Mouse (Mus musculus) c-Kit-positive CD71-positive TER-119-negative erythroid progenitor cells, embryonic 14.5 days (primary cell): ENCODE measurements at regions not wholly inside any gene's neighbourhood (a gene's known extent, or its start where the extent isn't known, plus 50 kb on each side); places are given as distances from the start of the nearest gene placed in this dataset.

Source experiments
- DNase-seq: peaks from one replicate; pipeline ENCODE4 v3.0.0-alpha.2; 2013; ENCODE audit warnings: low read depth

DNA sequence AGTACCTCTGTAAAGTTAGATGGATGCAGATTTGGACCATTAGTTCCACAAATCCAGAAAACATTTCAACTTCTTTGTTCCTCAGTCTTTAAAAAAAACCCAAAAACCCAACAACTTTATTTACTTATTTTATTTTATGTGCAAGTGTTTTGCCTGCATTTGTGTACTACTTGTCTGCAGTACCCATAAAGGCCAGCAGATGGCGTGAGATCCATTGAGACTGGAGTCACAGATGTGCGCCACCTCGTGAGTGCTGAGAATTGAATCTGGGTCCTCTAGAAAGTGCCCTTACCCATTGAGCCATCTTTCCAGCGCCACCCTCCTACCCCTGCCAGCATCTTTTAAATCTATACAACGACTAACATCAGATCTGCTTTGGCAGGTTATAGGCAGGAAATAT is 53.0 kb downstream of the Gm12689 start:
- DNase-seq: peak; percentile 2

DNA sequence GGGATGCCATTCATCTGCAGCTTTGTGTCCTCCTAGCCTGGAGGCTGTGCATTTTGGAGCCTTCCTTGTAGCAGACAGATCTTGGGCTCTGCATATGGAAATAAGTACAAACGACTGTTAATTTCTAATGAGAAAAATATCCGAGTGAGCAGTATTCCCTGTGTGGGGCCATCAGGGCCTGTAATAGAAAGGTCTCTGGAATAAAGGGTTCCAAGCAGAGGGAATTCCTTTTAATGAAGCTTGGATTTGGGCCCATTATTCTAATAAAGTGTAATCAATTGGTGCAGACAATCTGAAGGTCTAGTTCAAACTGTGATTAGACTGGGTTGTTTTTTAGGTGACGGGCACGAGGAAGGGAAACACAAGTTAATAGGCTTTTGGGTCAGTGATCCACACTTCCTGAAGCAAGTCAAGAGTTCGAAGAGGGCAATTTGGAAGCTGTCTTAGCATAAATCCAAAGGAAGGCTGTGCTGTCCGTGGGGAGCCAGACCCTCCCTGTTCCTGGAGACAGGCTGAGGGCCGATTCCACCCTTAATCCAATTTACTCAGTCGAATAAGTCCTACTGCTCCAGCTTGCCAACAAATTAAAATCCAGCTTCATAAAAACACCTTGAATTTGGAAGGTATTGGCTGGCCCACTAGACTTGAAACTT is 57.5 kb downstream of the Gm12689 start:
- DNase-seq: no peak

DNA sequence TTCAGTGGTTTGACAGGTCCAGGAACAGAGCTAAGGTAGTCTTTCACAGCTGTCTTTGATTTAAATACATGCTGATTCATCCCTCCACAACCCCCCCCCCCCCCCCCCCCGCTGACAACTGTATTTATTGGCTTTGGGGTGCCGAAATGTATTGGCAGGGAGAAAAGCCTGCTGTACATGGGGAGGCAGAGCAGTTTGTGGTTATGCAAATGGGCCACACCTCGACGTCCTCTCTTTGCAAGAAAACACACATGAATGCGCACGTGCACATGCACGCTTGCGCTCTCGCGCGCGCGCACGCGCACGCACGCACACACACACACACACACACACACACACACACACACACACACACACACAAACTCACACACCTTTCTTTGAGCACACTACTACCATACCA is 58.5 kb downstream of the Gm12689 start:
- no peak for DNase-seq

DNA sequence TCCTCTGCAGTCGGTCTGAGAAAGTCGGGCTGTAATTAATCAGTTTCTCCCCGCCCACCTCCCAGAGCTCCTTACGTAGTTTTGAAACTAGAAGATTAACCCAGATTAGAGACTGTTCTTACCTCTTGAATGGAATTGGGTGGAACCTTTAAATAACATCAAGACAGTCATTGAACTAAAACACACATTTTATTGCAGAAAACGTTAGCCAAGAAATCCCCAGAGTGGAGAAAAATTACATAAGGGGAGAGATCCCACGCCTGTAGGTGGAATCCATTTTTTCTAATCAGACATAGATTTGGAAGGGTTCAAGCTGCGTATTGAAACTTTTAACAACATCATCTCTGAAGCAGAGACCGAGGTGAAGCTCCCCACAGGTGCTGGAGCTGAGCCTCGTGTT is 59.1 kb downstream of the Gm12689 start:
- no peak for DNase-seq

DNA sequence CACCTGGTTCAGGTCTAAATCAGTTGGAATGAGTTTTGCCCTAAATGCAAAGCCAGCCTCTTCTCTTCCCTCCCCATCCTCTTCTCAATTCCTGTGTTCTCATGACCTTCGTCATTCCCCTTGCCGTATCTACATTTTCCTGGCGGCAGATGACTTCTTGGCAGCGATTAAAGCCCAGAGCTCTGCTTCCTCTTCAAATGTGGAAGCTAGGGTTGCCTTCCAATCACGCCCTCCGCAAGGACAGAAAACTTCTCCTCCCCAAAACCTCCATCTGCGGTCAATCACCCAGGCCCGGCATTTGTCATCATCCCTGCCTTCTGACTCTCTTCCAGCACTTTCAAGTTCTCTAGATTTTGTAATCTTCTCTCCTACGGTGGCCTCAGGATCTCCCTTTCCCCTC is 72.3 kb downstream of the Gm12689 start:
- DNase-seq: no peak

DNA sequence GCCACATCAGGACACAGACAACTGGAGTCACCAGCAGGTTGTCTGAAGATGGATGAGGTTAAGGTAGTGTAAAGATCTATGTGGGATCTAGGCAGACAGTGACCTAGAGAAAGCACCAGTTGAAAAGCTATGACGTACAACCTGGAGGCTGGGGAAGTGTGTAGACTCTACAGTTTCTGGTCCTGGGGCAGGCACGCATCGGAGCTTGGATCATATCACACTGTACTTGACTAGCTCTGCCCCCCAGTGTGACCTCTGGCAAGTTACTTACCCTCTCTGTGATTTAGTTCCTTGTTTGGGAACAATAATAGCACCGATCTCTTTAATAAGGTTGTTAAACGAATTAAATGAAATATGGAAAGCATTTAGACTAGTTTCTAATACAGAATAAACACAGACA is 75.5 kb downstream of the Gm12689 start:
- DNase-seq: no peak

DNA sequence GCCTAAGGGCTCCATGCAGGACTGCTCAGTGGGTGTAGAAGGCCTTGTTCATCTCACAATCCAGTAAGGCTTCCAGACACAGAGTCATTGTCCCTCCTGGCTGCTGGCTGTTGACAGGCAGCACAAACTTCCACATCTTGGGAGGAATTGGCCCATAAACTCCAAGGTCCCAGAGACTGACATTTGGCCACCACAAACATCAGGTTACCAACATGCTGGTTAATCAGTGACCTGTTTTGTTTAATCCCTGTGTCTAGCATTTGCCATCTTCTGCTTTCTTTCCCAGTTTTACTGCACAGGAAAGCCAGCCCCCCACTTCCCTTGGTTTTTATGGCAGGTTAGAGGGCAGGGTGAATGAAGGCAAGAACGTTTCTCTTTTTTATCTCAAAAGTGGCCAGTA is 80.5 kb downstream of the Gm12689 start:
- DNase-seq: no peak

DNA sequence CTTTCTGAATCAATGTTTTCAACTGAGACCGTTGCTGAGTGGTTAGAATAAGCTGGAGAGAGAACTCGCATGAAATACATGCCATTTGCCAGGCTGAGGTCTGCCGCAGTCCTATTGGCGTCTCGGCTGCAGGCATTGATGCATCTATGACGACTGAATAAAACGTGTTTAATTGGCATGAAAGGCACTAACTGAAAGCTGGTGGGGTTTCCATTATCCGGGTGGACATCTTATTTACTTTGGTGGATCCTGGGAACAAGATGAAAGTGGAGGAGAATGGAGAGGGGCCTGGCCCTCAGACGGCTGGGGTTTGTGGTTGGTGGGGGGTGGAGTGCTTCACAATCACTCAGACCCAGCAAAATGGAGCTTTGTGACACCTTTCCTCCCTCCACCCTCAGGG is 81.2 kb downstream of the Gm12689 start:
- DNase-seq: no peak

DNA sequence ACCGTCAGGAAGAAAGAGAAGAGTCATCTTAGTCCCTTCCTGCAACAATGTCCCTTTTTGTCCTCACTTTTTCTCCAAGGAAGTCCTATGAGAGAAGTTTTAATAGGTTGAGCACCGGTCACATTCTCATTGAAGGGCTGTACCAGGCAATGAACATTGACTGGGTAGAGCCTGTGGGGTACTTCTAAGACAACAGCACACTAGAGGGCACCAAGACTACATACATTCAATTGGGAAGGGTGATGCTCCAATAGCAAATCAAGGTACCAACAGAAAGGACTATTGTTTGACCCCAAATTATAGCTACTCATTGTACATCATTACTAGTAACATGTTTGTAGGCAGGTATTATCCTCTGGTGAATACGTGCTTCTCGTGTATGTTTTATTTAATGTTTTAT is 84.3 kb downstream of the Gm12689 start:
- DNase-seq: no peak

DNA sequence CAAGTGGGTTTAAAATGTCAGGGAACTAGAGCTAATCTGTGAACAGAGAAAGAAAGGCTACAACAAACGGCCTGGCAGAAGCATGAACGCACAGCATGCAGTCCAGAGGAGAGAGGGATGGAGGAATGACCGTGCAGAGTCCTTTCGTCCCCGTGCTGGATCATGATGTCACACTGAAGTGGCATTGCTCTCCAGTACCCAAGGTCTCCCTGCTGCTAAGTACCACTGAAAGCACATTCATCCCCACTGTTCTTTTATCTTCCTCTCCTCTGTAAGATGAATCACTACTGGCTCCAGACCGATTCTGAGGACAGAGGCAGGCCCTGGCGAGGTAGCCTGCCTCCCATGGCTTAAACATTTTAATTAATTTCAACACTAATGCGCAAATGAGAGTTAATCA is 89.7 kb downstream of the Gm12689 start:
- DNase-seq: no peak

DNA sequence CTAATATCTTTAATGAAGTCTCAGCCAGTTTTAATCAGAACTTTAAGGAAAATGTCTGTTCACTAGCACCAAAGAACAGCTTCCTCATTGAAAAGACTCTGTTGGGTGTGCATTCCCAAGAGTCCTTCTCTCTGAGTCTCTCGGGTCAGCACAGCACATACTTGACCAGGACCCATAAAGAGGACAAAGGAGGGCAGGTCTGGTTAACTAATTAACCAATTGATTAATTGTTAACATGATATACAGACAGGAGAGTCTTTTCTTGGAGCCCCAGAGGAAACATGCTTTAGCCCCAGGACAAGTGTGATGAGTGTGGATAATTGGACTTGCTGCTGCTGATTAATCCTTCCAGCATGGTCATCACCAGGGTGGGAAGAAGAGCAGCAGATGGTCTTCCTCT is 93.7 kb downstream of the Gm12689 start:
- DNase-seq: no peak

DNA sequence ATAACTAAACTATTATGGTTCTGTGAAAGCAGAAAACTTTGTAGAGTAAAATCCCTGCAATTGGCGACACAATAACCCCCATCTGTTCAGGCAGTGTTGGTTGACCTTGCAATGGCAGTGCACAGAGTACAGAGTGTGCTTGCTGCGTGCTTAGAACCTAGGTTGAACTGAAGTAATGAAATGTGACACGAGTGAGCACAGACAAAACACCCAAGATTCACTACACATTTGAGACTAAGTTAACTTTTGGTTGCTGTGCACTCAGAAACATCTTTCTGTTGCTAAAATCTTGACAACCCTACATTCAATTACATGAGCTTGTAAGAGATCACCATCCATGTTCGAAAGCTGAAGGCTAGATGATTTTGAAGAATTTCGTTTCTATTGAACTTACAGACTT is 97.3 kb downstream of the Gm12689 start:
- DNase-seq: no peak

DNA sequence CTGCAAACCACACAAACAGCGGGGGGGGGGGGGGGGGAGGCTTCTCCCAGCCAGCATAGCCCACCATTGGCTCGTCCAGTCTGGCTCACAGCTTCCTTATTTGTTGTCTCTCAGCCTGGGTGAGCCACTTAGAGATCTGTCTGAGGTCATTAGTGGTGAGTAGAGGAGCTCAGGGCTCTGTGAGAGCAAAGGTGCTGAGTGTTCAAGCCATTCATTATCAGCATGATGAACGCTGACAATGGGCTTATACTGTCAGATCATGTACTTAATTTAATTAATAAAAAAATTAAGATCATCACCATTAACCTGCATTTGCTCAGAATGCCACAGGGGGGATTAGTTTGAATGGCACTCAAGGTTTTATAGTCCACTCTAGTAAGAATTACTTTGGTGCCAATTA is 98.5 kb downstream of the Gm12689 start:
- no peak for DNase-seq

DNA sequence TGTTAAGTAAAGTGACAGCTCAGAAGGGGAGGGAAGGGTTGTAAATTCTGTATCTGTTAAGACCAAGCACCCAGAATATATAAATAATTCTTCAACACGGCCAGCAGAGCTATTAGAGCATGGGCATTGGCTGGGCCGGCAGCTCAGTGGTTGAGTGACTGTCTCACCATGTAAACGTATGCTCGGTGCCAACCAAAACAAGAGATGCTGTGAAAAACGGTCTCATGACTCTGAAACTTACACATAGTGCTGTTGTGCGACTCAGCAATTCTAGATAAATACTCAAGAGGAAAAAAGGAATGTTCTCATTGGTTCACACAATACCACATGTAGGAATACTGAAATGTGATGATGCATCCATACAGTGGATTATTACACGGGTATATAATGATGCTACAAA is 111.8 kb downstream of the Gm12689 start:
- DNase-seq: no peak

DNA sequence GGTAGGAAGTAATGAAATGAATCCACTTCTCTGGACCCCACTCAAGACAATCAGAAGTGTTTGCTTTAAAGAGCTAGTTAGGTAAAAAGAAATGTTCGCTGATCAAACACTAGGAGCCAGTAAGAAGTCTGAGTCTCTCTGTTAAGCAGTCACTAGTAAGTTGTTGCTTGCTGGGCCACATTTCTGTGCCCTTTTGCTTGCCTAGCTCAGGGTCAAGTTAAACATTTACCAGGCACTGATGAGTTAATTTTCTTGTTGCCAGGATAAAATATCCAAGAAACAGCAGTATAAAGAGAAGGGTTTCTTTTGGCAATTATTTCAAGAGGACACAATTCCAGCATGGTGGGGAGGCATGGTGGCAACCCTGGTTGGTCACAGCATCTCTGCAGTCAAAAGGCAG is 127.7 kb downstream of the Gm12689 start:
- DNase-seq: no peak

DNA sequence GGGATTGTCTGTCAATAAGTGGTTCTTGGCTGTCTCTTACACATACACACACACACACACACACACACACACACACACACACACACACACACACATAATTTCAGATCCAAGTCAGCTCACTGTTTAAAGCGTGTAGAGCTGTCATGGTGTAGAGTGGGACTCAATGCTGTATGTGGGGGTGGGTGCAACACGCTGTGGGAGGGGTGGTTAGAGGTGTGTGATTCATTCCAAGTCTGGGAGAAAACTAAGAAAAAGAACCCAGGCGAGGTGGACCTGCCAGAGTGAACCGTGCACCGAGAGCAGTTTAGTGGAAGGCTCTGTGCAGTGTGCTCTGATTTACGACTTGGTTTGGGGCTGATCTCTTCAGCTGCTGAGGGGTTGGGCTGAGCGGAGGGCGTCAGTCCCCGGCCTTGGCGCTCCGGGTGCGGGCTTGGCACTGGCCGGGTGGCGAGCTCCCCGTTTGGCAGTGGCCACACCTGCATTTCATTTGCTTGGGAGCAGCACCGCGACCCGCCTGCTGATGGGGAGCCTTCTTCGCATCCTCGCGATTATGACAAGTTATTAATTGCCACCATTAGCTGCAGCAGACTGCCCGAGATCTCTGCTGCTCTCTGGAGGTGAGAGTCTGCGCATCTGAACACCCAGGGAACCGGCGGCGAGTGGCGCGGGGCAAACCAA is 149.5 kb downstream of the Gm12689 start:
- DNase-seq: no peak

DNA sequence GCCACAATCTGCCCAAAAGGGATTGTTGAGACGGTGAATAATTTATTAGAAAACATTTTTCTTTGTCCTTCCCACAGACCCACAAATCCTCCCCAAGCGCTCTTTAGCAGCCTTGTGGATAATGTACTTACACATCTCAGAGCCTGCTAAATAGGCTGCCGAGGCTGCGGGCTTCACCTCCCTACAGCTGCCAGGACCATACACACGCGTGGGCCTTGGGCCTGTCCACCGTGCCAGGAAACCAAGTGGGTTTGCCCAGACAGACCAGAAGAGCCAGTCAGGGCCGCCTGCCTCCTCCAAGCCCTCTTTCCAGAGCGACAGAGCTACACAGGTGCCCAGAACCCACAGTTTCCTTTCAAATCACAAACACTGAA is 150.0 kb downstream of the Gm12689 start:
- DNase-seq: no peak

DNA sequence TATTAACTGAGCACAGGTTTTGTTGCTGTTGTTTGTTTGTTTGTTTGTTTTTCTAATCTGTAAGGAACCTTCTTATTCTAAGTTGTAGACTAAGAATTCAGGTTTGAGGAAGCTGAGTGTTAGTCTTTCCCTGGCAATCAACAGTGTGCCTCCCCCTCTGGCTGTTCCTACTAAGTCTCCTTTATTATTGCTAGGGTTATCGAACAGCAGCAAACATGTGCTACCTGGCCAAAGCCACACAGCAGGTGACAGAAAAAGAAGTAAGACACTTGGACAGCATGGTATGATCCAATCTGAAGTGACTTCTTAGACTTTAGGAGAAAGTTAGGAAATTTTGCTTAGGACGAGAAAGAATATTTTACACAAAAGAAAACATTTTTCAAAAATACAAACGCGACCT is 163.3 kb downstream of the Gm12689 start:
- DNase-seq: no peak

DNA sequence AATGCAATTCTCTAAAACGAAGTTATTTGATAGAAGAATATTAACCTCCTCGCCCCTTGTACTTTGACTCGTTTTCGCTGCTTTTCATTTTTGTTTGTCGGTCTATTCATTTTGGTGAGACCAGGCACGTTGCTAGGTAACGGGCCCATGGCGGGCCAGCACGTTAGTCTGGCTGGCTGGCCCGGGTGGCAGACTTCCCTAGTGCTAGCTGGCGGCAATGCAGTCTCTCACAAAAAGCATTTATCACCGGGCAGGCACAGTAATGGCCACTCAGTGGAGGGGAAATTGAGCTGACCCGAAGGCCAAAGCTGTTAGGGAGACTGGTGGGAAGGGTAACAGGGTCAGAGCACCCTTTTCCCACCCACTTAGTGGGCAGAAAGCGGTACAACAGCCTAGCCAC is 163.7 kb downstream of the Gm12689 start:
- DNase-seq: no peak

DNA sequence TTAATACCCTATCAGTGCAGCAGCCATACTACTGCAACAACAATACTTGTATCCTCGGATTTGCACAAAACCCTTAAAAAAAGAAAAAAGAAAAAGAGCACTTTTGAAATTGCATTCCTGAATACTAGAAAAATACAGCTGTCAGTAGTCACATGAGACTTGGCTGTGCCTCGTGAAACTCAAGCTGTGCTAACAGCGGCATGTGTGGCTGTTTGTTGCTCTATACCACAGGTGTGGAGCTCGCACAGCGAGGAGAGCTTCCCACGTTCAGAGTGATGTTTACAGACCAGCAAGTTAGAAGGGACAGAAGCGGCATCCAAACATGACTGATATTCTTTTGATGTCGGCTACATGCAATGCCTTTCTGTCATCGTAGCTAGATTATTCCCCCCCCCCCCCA is 169.8 kb downstream of the Gm12689 start:
- DNase-seq: no peak

DNA sequence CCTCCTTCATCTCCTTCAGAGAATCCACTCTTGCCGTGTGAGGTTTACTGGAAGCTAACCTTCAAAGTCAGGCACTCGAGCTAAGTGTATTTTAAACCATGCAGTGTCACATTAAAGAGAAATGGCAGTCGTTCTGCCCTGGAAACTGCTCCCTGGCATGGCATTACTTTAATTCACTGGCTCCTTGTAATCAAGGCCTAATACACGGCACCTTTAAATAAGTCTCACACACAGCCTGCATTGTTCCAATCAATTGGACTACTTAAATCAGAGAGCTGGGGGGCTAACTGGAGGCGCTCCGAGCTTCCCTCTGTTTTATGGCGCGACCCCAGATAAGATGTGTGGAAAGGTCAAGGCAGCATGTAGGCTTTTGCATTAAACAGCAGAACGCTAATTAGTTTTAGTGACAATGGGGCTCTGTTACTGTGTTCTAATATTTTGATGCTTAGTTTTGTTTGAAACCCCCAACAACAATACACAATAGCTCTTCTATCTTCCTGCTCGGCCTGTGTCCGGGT is 180.1 kb downstream of the Gm12689 start:
- DNase-seq: no peak

DNA sequence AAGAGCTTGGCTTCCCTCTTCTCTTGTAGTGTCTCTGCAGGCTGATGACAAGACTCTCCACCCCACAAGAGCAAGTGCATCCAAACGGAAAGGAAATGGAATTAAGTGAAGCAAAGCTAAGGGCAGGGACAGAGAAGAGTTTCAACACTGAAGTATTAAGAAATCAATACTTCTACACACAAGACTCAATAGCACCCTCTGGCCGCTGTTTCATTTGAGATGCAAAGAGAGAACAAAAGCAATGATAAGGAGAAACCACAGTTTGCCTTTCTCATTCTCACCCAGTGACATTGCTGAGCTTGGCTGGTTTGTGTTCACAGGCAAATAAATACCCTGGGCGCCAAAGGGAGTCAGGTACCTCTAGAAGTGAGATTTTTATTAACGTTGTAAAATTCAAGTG is 171.8 kb upstream of the Foxd3 start:
- no peak for DNase-seq

DNA sequence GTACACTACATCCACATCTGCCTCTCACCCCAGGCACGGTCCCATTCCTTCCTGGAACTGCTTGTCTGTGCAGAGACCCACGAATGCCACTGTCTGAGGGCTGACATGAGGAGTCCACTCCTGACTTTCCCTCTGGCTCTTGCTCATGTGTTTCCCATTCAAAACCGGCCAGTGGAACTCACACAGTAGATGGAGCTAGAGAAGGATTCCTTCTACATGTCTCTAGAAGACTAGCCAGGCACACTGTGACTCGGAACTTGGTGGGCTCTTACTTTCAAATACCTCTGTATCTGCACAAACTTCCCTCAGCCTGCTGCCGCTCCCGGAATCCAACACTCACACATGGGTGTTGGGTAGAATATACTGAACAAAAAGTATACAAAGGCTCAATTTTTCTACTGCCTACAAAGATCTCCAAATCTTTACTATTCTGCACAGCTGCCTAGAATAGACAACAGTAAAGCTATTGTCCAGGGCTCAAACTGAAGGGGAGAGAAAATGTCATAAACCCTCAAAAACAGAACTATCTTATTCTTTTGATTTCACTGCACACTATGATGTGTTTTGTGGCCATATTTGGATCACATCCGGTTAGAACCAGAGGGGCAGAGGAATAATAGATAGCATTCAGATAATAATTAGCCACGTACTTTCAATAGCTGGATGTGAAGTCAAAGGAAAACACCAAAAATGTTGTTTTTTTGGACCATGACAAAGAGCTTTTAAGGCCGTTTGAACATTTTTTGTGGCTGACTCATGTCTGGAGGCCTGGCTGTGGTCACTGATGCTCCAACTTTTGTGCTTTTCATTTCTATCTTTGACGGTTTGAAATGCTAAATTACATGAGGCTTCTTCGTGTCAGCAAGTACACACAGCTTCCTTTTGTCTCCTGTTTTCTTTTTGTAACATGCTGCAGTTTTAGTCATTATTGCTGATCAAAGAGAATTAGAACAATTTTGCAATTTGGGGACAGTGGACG is 164.3 kb upstream of the Foxd3 start:
- no peak for DNase-seq
